Mouse (Mus musculus): ENCODE measurements at regions not wholly inside any gene's neighbourhood (a gene's known extent, or its start where the extent isn't known, plus 50 kb on each side); places are given as distances from the start of the nearest gene placed in this dataset.

DNA sequence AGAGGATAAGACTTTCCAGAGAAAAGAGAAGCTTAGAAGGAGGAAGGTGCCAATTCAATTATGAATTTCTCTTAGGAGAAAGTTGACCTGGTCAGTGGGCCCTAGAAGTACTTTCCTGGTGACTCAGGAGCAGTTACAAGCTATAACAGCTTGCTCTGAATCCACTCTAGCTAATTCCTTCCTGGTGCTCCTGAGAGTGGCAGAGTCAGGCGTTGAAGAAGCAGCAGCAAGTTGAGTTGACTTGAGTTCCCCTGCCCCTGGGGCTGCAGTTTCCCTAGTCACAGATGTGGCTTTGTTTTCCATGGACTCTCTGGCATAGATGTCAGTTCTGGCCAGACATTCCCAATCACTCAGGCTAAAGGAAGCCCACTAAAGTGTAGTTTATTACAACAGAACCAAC is 85.9 kb downstream of the Osr1 start:
- WGBS = 52% methylated on average over 1 of the region's 1 CpGs
- Histone ChIP-seq H3K4me2 (ENCODE audit: low read length) (no peak overlapping the region), H3K4me1 (ENCODE audit: control insufficient read depth, insufficient read depth, low read length) (no peaks in the 10 kb centered on the region), H3K27ac (replicated peaks; ENCODE audit: low read depth, low read length) (no peak overlapping the region), H3K27me3 (ENCODE audit: control insufficient read depth, insufficient read depth, low read length) (no peaks in the 10 kb centered on the region), H3K9me3 (ENCODE audit: control insufficient read depth, low read length) (no peaks in the 10 kb centered on the region), H3K9ac (replicated peaks; ENCODE audit: low read length) (no peak overlapping the region), H3K36me3 (ENCODE audit: control insufficient read depth, insufficient read depth, low read length) (no peaks in the 10 kb centered on the region), H3K4me3 (replicated peaks; ENCODE audit: low read depth, low read length) (no peak overlapping the region)
- DNase-seq (no peak), ATAC-seq (ENCODE audit: low FRiP score, low TSS enrichment) (no peak)

DNA sequence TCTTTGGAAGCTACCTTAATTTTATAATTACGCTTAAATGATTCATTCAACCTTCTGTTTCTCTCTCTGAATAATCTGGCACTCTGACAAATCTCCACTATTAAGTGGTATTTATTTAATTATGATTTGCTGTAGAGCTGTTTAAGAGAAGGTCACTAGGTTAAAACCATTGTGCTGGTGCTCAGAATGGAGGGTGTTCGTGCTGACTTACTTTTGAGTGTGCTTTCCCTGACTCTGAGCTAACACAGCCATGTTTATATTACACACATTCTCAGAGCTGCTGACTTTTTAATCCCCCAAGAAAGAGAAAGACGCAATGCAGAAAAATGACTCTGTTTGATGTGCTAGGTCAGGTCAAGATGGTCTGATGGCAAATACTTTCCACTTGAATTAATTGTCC is 86.4 kb downstream of the Osr1 start:
- Histone ChIP-seq H3K36me3 (ENCODE audit: control insufficient read depth, insufficient read depth, low read length) (no peaks in the 10 kb centered on the region), H3K9me3 (ENCODE audit: control insufficient read depth, low read length) (no peaks in the 10 kb centered on the region), H3K4me1 (ENCODE audit: control insufficient read depth, insufficient read depth, low read length) (no peaks in the 10 kb centered on the region), H3K27me3 (ENCODE audit: control insufficient read depth, insufficient read depth, low read length) (no peaks in the 10 kb centered on the region), H3K27ac (replicated peaks; ENCODE audit: low read depth, low read length) (no peak overlapping the region), H3K9ac (replicated peaks; ENCODE audit: low read length) (no peak overlapping the region), H3K4me3 (replicated peaks; ENCODE audit: low read depth, low read length) (no peak overlapping the region), H3K4me2 (ENCODE audit: low read length) (no peak overlapping the region)
- DNase-seq = no peak
- ATAC-seq (ENCODE audit: low FRiP score, low TSS enrichment) = no peak
- WGBS = 80% methylated on average over 3 of the region's 3 CpGs

DNA sequence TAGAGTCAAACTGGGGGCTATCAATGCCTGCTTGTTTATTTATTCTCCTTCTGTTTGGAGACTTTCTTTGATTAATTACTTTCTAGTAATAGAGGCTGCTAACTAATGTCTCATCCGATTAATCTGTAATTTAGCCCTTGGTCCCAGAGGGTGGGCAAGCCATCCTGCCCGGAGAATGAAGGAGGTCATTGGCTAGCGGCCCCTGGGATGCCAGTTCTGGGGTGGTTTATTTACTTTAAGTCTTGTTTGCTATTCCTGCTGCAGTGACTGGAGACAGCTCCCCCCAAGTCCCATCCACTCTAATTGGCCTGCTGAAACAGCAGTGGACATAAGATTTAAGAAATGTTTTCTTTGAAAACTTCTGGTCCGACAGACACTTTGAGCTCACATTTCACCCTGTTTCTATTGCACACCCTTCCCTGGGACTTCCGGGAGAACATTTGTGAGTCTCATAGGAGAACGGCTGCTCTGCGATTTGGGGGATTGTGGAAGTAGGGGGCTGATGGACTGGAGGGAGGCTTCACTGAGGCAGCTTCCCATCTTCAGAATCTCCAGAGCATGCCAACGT is 87.4 kb downstream of the Osr1 start:
- Histone ChIP-seq H3K4me2 (ENCODE audit: low read length) (no peak overlapping the region), H3K9me3 (ENCODE audit: control insufficient read depth, low read length) (no peaks in the 10 kb centered on the region), H3K27me3 (ENCODE audit: control insufficient read depth, insufficient read depth, low read length) (no peaks in the 10 kb centered on the region), H3K9ac (replicated peaks; ENCODE audit: low read length) (no peak overlapping the region), H3K36me3 (ENCODE audit: control insufficient read depth, insufficient read depth, low read length) (no peaks in the 10 kb centered on the region), H3K27ac (replicated peaks; ENCODE audit: low read depth, low read length) (no peak overlapping the region), H3K4me3 (replicated peaks; ENCODE audit: low read depth, low read length) (no peak overlapping the region), H3K4me1 (ENCODE audit: control insufficient read depth, insufficient read depth, low read length) (no peaks in the 10 kb centered on the region)
- WGBS = 88% methylated on average over 8 of the region's 8 CpGs
- ATAC-seq (ENCODE audit: low FRiP score, low TSS enrichment) (no peak), DNase-seq (no peak)

DNA sequence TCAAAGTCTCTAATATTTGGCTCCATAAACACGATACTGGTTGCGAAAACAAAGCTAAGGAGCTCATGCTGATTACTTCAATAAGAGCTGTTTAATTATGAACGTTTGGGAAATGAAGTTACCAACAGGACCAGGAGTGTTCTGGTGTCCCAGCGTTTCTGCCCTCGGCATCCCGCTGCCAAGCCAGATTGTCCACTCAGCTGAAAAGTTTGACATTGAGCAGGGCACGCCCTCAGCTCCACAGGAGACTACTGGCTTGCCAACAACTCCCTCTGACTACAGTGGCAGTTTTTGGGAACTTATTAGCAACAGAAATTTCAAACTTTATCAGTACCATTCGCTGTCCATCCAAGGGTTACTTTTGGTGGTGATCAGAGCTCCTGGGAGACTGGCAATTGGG is 87.9 kb downstream of the Osr1 start:
- WGBS = 79% methylated on average over 8 of the region's 8 CpGs
- ATAC-seq (ENCODE audit: low FRiP score, low TSS enrichment) = no peak
- H3K4me1 ChIP-seq (ENCODE audit: control insufficient read depth, insufficient read depth, low read length) = no peaks in the 10 kb centered on the region

DNA sequence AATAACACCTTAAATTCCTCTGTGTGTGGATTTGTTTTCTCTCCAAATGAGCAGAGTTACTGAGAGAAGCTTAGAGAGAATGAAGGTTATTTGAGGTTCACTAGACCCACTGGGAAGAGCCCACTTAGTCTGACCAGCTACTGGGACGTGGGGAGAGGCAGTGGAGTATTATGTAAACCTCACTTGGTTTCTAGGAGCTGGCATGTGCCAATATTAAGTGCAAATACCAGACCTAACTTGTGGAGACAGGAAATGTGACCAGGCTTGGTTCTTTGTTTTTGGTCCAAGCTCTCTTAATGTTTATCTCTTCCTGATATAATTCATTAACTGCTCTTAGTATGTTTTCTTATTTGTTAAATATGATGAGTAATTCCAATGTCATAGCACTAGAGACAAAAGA is 90.4 kb downstream of the Osr1 start:
- H3K27me3 ChIP-seq (ENCODE audit: control insufficient read depth, insufficient read depth, low read length) = no peaks in the 10 kb centered on the region
- H3K4me1 ChIP-seq (ENCODE audit: control insufficient read depth, insufficient read depth, low read length) = no peaks in the 10 kb centered on the region
- no peak overlapping the region for H3K4me2 ChIP-seq (ENCODE audit: low read length)
- no peak overlapping the region for H3K9ac ChIP-seq (replicated peaks; ENCODE audit: low read length)
- ATAC-seq (ENCODE audit: low FRiP score, low TSS enrichment) (no peak), DNase-seq (no peak)
- H3K9me3 ChIP-seq (ENCODE audit: control insufficient read depth, low read length) = no peaks in the 10 kb centered on the region
- no peak overlapping the region for H3K27ac ChIP-seq (replicated peaks; ENCODE audit: low read depth, low read length)
- H3K4me3 ChIP-seq (replicated peaks; ENCODE audit: low read depth, low read length) = no peak overlapping the region
- 50% methylated on average over 1 of the region's 1 CpGs for WGBS
- H3K36me3 ChIP-seq (ENCODE audit: control insufficient read depth, insufficient read depth, low read length) = no peaks in the 10 kb centered on the region

More for the DNA sequence above, 87.9 kb downstream of the Osr1 start:
- no peak for DNase-seq
- H3K9ac ChIP-seq (replicated peaks; ENCODE audit: low read length) = no peak overlapping the region
- H3K4me3 ChIP-seq (replicated peaks; ENCODE audit: low read depth, low read length) = no peak overlapping the region
- no peak overlapping the region for H3K4me2 ChIP-seq (ENCODE audit: low read length)
- H3K9me3 ChIP-seq (ENCODE audit: control insufficient read depth, low read length) = no peaks in the 10 kb centered on the region
- no peak overlapping the region for H3K27ac ChIP-seq (replicated peaks; ENCODE audit: low read depth, low read length)
- H3K27me3 ChIP-seq (ENCODE audit: control insufficient read depth, insufficient read depth, low read length) = no peaks in the 10 kb centered on the region
- H3K36me3 ChIP-seq (ENCODE audit: control insufficient read depth, insufficient read depth, low read length) = no peaks in the 10 kb centered on the region

DNA sequence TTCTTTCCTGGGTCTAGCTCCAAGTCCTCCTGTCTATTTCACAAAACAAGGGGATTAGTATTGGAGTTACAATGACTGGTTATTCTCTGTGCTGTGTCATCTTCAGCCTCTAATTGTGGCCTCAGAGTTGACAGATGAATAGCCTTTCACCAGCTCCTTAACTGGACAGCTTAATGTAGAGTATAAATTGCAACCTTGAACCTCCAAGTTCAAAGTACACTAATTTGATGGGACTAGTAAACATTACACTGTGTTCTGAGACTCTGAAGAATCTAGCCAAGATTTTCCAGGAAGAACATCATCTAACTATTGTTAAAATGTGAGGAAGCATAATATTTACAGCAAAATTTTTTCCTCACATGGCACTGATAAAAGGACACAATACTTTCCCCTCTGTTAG is 118.9 kb downstream of the Osr1 start:
- H3K4me3 ChIP-seq (replicated peaks; ENCODE audit: low read depth, low read length) = no peak overlapping the region
- no peaks in the 10 kb centered on the region for H3K36me3 ChIP-seq (ENCODE audit: control insufficient read depth, insufficient read depth, low read length)
- H3K4me2 ChIP-seq (ENCODE audit: low read length) = no peak overlapping the region
- H3K27ac ChIP-seq (replicated peaks; ENCODE audit: low read depth, low read length) = no peak overlapping the region
- DNase-seq = no peak
- H3K27me3 ChIP-seq (ENCODE audit: control insufficient read depth, insufficient read depth, low read length) = no peaks in the 10 kb centered on the region
- no peak overlapping the region for H3K9ac ChIP-seq (replicated peaks; ENCODE audit: low read length)
- H3K4me1 ChIP-seq (ENCODE audit: control insufficient read depth, insufficient read depth, low read length) = no peaks in the 10 kb centered on the region
- no peak for ATAC-seq (ENCODE audit: low FRiP score, low TSS enrichment)
- H3K9me3 ChIP-seq (ENCODE audit: control insufficient read depth, low read length) = no peaks in the 10 kb centered on the region

DNA sequence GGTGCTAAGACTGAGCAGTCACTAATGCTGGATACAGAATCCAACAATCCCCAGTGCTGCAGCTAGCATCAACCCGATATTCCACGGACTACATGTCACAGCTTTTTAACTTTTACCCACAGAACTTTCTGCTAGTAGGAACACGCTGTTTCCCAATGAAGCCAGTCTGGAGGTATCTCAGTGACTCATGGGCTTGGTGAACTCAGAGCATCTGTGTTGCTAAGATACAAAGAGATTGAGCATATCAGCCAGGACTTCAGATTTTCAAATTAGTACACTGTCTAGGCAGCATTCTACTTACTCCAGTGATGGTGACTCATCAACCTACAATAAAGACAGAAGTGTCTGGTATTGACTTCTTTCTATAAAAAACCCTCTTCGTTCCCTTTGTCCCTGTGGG is 119.6 kb downstream of the Osr1 start:
- Histone ChIP-seq H3K4me3 (replicated peaks; ENCODE audit: low read depth, low read length) (no peak overlapping the region), H3K9ac (replicated peaks; ENCODE audit: low read length) (no peak overlapping the region), H3K4me1 (ENCODE audit: control insufficient read depth, insufficient read depth, low read length) (no peaks in the 10 kb centered on the region), H3K9me3 (ENCODE audit: control insufficient read depth, low read length) (no peaks in the 10 kb centered on the region), H3K36me3 (ENCODE audit: control insufficient read depth, insufficient read depth, low read length) (no peaks in the 10 kb centered on the region), H3K27me3 (ENCODE audit: control insufficient read depth, insufficient read depth, low read length) (no peaks in the 10 kb centered on the region), H3K4me2 (ENCODE audit: low read length) (no peak overlapping the region), H3K27ac (replicated peaks; ENCODE audit: low read depth, low read length) (no peak overlapping the region)
- DNase-seq = no peak
- WGBS = 91% methylated on average over 4 of the region's 4 CpGs
- no peak for ATAC-seq (ENCODE audit: low FRiP score, low TSS enrichment)

DNA sequence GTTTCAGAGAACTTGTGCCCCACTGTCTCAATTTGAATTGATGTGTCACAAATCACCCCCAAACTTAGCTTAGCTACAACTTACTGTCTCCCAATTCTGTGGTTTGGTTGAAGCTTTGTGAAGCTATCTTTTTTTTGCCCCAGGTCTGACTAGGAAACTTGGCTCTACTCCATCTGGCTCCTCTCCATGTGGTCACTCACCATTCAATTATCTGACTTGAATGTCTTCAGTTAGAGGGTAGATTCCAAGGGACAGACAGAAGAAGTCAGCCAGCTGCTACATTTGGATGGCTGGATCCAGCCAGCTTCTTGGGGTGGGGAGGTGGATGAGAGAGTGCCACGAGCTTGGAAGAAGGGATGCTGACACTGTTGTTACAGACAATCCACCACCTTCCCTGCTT is 163.0 kb downstream of the Osr1 start:
- DNase-seq (no peak), ATAC-seq (ENCODE audit: low FRiP score, low TSS enrichment) (no peak)
- no peaks in the 10 kb centered on the region for H3K4me1 ChIP-seq (ENCODE audit: control insufficient read depth, insufficient read depth, low read length)
- H3K9me3 ChIP-seq (ENCODE audit: control insufficient read depth, low read length) = no peaks in the 10 kb centered on the region
- H3K27ac ChIP-seq (replicated peaks; ENCODE audit: low read depth, low read length) = no peak overlapping the region
- no peak overlapping the region for H3K4me3 ChIP-seq (replicated peaks; ENCODE audit: low read depth, low read length)
- WGBS = 56% methylated on average over 1 of the region's 1 CpGs
- no peak overlapping the region for H3K4me2 ChIP-seq (ENCODE audit: low read length)
- H3K9ac ChIP-seq (replicated peaks; ENCODE audit: low read length) = no peak overlapping the region
- no peaks in the 10 kb centered on the region for H3K36me3 ChIP-seq (ENCODE audit: control insufficient read depth, insufficient read depth, low read length)
- no peaks in the 10 kb centered on the region for H3K27me3 ChIP-seq (ENCODE audit: control insufficient read depth, insufficient read depth, low read length)

DNA sequence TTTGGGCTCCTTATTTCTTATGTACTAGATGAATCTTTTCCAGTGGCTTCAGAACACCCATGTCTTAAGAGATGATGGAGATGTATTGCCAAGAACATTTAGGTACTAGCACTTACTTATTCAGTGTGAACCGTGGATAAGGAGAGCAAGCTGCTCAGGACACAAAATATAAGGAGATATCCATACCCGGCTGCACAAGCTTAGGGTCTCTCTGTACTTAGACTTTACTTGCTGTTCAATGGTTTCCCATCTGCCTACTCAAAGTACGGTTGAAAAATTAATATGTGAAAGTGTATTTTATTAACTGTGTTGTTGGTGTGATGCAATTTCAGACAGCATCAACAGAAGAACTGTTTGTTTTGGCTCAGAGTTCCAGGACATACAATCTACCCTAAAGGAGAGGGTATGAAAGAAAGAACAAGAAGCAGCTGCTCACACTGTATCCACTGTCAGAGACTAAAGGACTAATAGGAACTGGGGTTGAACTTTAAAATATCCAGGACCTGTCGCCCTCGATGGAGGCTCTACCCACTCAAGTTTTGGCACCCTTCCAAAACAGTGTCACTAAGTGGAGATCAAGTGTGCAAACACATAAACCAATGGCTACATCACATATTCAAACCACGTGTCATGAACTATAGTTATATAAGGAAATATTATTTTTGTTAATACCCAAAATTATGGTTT is 174.9 kb downstream of the Osr1 start:
- no peaks in the 10 kb centered on the region for H3K9me3 ChIP-seq (ENCODE audit: control insufficient read depth, low read length)
- H3K36me3 ChIP-seq (ENCODE audit: control insufficient read depth, insufficient read depth, low read length) = no peaks in the 10 kb centered on the region
- no peaks in the 10 kb centered on the region for H3K4me1 ChIP-seq (ENCODE audit: control insufficient read depth, insufficient read depth, low read length)
- no peak overlapping the region for H3K4me3 ChIP-seq (replicated peaks; ENCODE audit: low read depth, low read length)
- H3K27ac ChIP-seq (replicated peaks; ENCODE audit: low read depth, low read length) = no peak overlapping the region
- DNase-seq = no peak
- no peak overlapping the region for H3K4me2 ChIP-seq (ENCODE audit: low read length)
- H3K27me3 ChIP-seq (ENCODE audit: control insufficient read depth, insufficient read depth, low read length) = no peaks in the 10 kb centered on the region
- no peak for ATAC-seq (ENCODE audit: low FRiP score, low TSS enrichment)
- H3K9ac ChIP-seq (replicated peaks; ENCODE audit: low read length) = no peak overlapping the region
- WGBS = 82% methylated on average over 6 of the region's 6 CpGs

Measured in midbrain, embryonic 14.5 days (tissue).